Mouse (Mus musculus): Measurements from ENCODE around the gene Lrp2. TPM values are rescaled to one million over a fixed set of nuclear protein-coding genes. Genes with fewer than 3 reads are reported as not detected.

Gene Lrp2
- polyA plus RNA-seq, 1 experiment, result not detected

GRCm38 (mm10) chr2:69573038-69573732 is 12.7 kb downstream of the Lrp2 start:
- Histone ChIP-seq H3K9me3 (no peaks in the 10 kb centered on the region), H3K4me3 (replicated peaks) (no peak overlapping the region), H3K4me1 (peaks cover 7% of the 10 kb centered on the region), H3K36me3 (replicated peaks; ENCODE audit: low read length) (no peaks in the 10 kb centered on the region), H3K27me3 (replicated peaks) (peaks cover 40% of the 10 kb centered on the region)
- TF ChIP-seq FLI1 (IDR thresholded peaks at IDR 0.05; ENCODE audit: low read length) (no peak), GATA1 (IDR thresholded peaks at IDR 0.05; ENCODE audit: borderline replicate concordance, low read length) (no peak)

- no peak overlapping the region for H3K4me3 ChIP-seq (replicated peaks)
- no peak for TF ChIP-seq FLI1 (IDR thresholded peaks at IDR 0.05; ENCODE audit: low read length)
- no peak for TF ChIP-seq GATA1 (IDR thresholded peaks at IDR 0.05; ENCODE audit: borderline replicate concordance, low read length)
- H3K9me3 ChIP-seq, result no peaks in the 10 kb centered on the region
- H3K4me1 ChIP-seq, result peaks cover 7% of the 10 kb centered on the region
- no peaks in the 10 kb centered on the region for H3K36me3 ChIP-seq (replicated peaks; ENCODE audit: low read length)
- H3K27me3 ChIP-seq (replicated peaks), result peaks cover 28% of the 10 kb centered on the region
These were observed 15.3 kb downstream of the Lrp2 start for GRCm38 (mm10) chr2:69570556-69570955.

- Histone ChIP-seq H3K4me3 (replicated peaks) (no peak overlapping the region), H3K9me3 (no peaks in the 10 kb centered on the region), H3K4me1 (peaks cover 17% of the 10 kb centered on the region), H3K36me3 (replicated peaks; ENCODE audit: low read length) (no peaks in the 10 kb centered on the region), H3K27me3 (replicated peaks) (peaks cover 14% of the 10 kb centered on the region)
- no peak for TF ChIP-seq FLI1 (IDR thresholded peaks at IDR 0.05; ENCODE audit: low read length)
- no peak for TF ChIP-seq GATA1 (IDR thresholded peaks at IDR 0.05; ENCODE audit: borderline replicate concordance, low read length)
These were observed 19.6 kb downstream of the Lrp2 start for GRCm38 (mm10) chr2:69566281-69566680.

- TF ChIP-seq GATA1 (IDR thresholded peaks at IDR 0.05; ENCODE audit: borderline replicate concordance, low read length) (no peak), FLI1 (IDR thresholded peaks at IDR 0.05; ENCODE audit: low read length) (no peak)
- H3K27me3 ChIP-seq (replicated peaks), result peaks cover 16% of the 10 kb centered on the region
- H3K4me3 ChIP-seq (replicated peaks), result no peak overlapping the region
- H3K4me1 ChIP-seq, result peaks cover 17% of the 10 kb centered on the region
- no peaks in the 10 kb centered on the region for H3K9me3 ChIP-seq
- H3K36me3 ChIP-seq (replicated peaks; ENCODE audit: low read length), result no peaks in the 10 kb centered on the region
These were observed 22.4 kb downstream of the Lrp2 start for GRCm38 (mm10) chr2:69563492-69563891.

GRCm38 (mm10) chr2:69562761-69563160 is 23.1 kb downstream of the Lrp2 start:
- H3K27me3 ChIP-seq (replicated peaks), result peaks cover 20% of the 10 kb centered on the region
- TF ChIP-seq FLI1 (IDR thresholded peaks at IDR 0.05; ENCODE audit: low read length) (no peak), GATA1 (IDR thresholded peaks at IDR 0.05; ENCODE audit: borderline replicate concordance, low read length) (no peak)
- no peaks in the 10 kb centered on the region for H3K9me3 ChIP-seq
- H3K4me3 ChIP-seq (replicated peaks), result no peak overlapping the region
- peaks cover 17% of the 10 kb centered on the region for H3K4me1 ChIP-seq
- H3K36me3 ChIP-seq (replicated peaks; ENCODE audit: low read length), result no peaks in the 10 kb centered on the region

GRCm38 (mm10) chr2:69560221-69560620 is 25.6 kb downstream of the Lrp2 start:
- Histone ChIP-seq H3K4me1 (peaks cover 17% of the 10 kb centered on the region), H3K36me3 (replicated peaks; ENCODE audit: low read length) (no peaks in the 10 kb centered on the region), H3K4me3 (replicated peaks) (no peak overlapping the region), H3K27me3 (replicated peaks) (peaks cover 14% of the 10 kb centered on the region), H3K9me3 (no peaks in the 10 kb centered on the region)
- TF ChIP-seq GATA1 (IDR thresholded peaks at IDR 0.05; ENCODE audit: borderline replicate concordance, low read length) (no peak), FLI1 (IDR thresholded peaks at IDR 0.05; ENCODE audit: low read length) (no peak)

- TF ChIP-seq GATA1 (IDR thresholded peaks at IDR 0.05; ENCODE audit: borderline replicate concordance, low read length), result no peak
- TF ChIP-seq FLI1 (IDR thresholded peaks at IDR 0.05; ENCODE audit: low read length), result no peak
- no peaks in the 10 kb centered on the region for H3K9me3 ChIP-seq
- H3K27me3 ChIP-seq (replicated peaks), result peaks cover 14% of the 10 kb centered on the region
- H3K36me3 ChIP-seq (replicated peaks; ENCODE audit: low read length), result no peaks in the 10 kb centered on the region
- no peak overlapping the region for H3K4me3 ChIP-seq (replicated peaks)
- H3K4me1 ChIP-seq, result peaks cover 17% of the 10 kb centered on the region
These were observed 26.5 kb downstream of the Lrp2 start for GRCm38 (mm10) chr2:69559380-69559779.

- TF ChIP-seq FLI1 (IDR thresholded peaks at IDR 0.05; ENCODE audit: low read length), result no peak
- no peak for TF ChIP-seq GATA1 (IDR thresholded peaks at IDR 0.05; ENCODE audit: borderline replicate concordance, low read length)
- peaks cover 14% of the 10 kb centered on the region for H3K27me3 ChIP-seq (replicated peaks)
- H3K9me3 ChIP-seq, result no peaks in the 10 kb centered on the region
- H3K36me3 ChIP-seq (replicated peaks; ENCODE audit: low read length), result no peaks in the 10 kb centered on the region
- no peaks in the 10 kb centered on the region for H3K4me1 ChIP-seq
- no peak overlapping the region for H3K4me3 ChIP-seq (replicated peaks)
These were observed 29.2 kb downstream of the Lrp2 start for GRCm38 (mm10) chr2:69556686-69557085.

- Histone ChIP-seq H3K4me3 (replicated peaks) (no peak overlapping the region), H3K9me3 (no peaks in the 10 kb centered on the region), H3K27me3 (replicated peaks) (peaks cover 5% of the 10 kb centered on the region), H3K36me3 (replicated peaks; ENCODE audit: low read length) (no peaks in the 10 kb centered on the region), H3K4me1 (no peaks in the 10 kb centered on the region)
- TF ChIP-seq FLI1 (IDR thresholded peaks at IDR 0.05; ENCODE audit: low read length) (no peak), GATA1 (IDR thresholded peaks at IDR 0.05; ENCODE audit: borderline replicate concordance, low read length) (no peak)
These were observed 34.2 kb downstream of the Lrp2 start for GRCm38 (mm10) chr2:69551639-69552038.

GRCm38 (mm10) chr2:69546823-69547222 is 39.0 kb downstream of the Lrp2 start:
- H3K4me1 ChIP-seq, result no peaks in the 10 kb centered on the region
- H3K36me3 ChIP-seq (replicated peaks; ENCODE audit: low read length), result no peaks in the 10 kb centered on the region
- no peaks in the 10 kb centered on the region for H3K9me3 ChIP-seq
- peaks cover 5% of the 10 kb centered on the region for H3K27me3 ChIP-seq (replicated peaks)
- H3K4me3 ChIP-seq (replicated peaks), result no peak overlapping the region
- TF ChIP-seq GATA1 (IDR thresholded peaks at IDR 0.05; ENCODE audit: borderline replicate concordance, low read length), result no peak
- no peak for TF ChIP-seq FLI1 (IDR thresholded peaks at IDR 0.05; ENCODE audit: low read length)
